Mouse (Mus musculus) testis, adult 2 months (tissue): ENCODE data around the gene Klhl10.

Source experiments
- CTCF ChIP-seq: fragments of 200-500 bp; IDR thresholded peaks from 2 replicates; pipeline ENCODE4 v1.5.1; 2012; ENCODE audit warnings: low read depth, mild to moderate bottlenecking, inconsistent platforms, low read length, moderate library complexity; ENCODE audit not compliant: control insufficient read depth, insufficient read depth, insufficient replicate concordance
- POLR2A ChIP-seq: fragments of 200-500 bp; IDR thresholded peaks from 2 replicates; pipeline ENCODE4 v1.6.1; 2012; ENCODE audit warnings: low read depth, mild to moderate bottlenecking, inconsistent platforms, low read length, moderate library complexity; ENCODE audit not compliant: control insufficient read depth

- TF ChIP-seq CTCF: no peak
- TF ChIP-seq POLR2A: no peak
Observed at GRCm38 (mm10) chr11:100423836-100424235, 17.9 kb upstream of the Klhl10 start.
